Mouse (Mus musculus): ENCODE results near the gene Tns1.

Gene Tns1

GRCm38 (mm10) chr1:73958210-73958983, 165.9 kb downstream of the Tns1 start:
- peak; percentile 73 to 84 for DNase-seq (ENCODE audit: low spot score in 2 of 2)

- no peak for DNase-seq (ENCODE audit: low spot score in 2 of 2)
Observed at GRCm38 (mm10) chr1:73957428-73957827, 166.8 kb downstream of the Tns1 start.

DNA sequence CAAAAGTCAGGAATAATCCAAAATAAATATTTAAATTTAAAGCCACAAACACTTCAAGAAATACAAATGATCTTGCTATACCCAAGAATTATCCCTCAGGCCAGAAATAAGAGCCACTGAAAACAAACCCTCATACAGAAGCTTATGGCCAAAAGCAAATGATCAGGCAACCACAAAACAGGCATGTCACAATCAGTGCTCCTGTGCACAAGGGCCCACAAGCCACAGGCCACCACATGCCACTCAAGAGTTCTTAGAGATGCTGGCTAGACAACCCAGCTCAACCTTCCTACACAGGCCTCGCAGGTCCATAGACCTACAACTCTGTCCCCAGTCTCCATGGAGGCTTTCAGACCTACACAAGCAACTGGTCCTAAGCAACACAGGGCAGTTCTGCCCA, 167.9 kb downstream of the Tns1 start:
- no peak for DNase-seq (ENCODE audit: low spot score in 2 of 2)

DNA sequence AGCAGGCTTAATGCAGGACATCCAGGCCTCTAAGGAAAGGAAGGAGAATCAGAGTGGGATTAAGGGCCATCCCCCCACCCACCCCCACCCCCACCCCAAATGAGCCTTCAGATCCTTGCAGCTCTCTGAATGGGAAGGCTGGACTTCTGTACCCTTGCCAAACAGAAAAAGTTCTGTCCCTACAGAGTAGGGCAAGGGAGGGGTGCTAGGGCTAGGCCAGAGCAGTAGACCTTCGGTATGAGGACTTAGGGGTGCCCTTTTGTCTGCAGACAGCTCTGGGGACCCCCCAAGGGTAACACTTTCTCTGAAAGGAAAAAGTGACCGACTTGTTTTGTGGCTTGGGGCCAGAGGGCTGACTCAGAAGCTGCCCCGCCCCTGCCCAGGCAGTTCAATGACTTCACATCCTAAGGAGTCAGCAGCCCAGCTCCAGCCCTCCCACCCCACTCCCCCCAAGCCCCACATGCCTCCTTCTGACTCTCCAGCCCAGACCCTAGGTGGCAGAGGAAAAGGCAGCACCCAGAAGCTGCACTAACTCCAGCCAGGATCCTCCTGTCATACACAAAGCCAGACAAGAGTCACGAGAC, 168.9 kb downstream of the Tns1 start:
- DNase-seq (ENCODE audit: low spot score in 2 of 2): peak in 1 of 2 experiments; percentile 84

GRCm38 (mm10) chr1:73954614-73955013, 169.6 kb downstream of the Tns1 start:
- DNase-seq (ENCODE audit: low spot score in 2 of 2): peak in 1 of 2 experiments; percentile 63

DNA sequence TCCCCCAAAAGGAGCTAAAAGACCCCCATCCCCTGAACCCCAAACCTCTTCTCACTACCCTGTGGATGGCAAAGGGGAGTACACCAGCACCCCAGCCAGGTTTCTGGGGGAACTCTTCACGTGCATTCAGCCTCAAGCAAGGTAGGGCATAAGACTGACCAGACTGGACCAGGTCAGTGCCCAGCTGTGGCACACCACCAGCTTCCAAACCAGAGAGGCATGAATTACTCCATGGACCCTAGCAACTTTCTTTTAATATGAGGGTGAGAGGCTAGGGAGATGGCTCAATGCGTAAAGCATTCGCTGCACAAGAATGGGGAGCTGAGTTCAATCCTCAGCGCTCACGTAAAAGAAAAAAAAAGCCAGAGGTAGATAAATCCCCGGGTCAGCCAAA, 170.2 kb downstream of the Tns1 start:
- no peak for DNase-seq (ENCODE audit: low spot score in 2 of 2)

- no peak for DNase-seq (ENCODE audit: low spot score in 2 of 2)
Observed at GRCm38 (mm10) chr1:73953317-73954014, 170.8 kb downstream of the Tns1 start.

- DNase-seq (ENCODE audit: low spot score in 2 of 2): no peak
Observed at GRCm38 (mm10) chr1:73952598-73952997, 171.7 kb downstream of the Tns1 start.

- peak in 1 of 2 experiments; percentile 70 for DNase-seq (ENCODE audit: low spot score in 2 of 2)
Observed at GRCm38 (mm10) chr1:73951178-73951577, 173.1 kb downstream of the Tns1 start.

DNA sequence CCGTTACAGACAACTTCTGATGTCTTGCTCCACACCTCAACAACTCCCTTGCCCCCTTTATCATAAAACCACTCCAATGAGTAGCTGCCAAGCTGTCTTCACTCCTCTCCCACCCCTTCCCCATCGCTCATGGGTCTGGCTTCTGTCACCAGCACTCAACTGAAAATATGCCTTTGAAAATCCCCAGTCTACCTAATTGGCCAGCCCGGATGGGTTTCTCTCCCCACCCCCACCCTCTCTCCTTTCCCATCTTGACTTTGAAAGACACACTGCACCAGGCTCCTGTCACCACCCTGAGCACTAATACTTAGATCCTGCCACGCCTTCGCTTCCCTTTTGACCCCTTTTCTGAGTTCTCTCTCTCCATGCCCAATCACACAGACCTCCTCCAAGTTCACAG, 175.5 kb downstream of the Tns1 start:
- no peak for DNase-seq (ENCODE audit: low spot score in 2 of 2)

- no peak for DNase-seq (ENCODE audit: low spot score in 2 of 2)
Observed at GRCm38 (mm10) chr1:73947525-73948304, 176.5 kb downstream of the Tns1 start.

- DNase-seq (ENCODE audit: low spot score in 2 of 2): no peak
Observed at GRCm38 (mm10) chr1:73946701-73947100, 177.5 kb downstream of the Tns1 start.

DNA sequence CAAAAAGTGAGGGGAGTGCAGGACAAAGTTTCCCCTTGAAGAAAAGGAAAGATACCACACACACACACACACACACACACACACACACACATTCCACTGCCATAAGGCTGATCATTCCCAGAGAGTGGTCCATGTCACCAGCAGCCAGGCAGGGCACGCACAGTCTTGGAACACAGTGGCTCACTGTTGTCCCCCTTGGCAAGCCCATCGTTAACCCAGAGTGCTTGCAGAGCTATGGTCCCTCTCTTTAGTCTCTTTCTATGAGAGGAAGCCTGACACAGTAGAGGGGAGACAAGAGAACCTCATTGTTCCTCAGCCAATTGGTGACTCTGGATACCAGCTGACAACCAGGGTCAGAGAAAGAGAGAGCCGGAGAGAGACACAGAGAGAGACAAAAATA, 179.9 kb downstream of the Tns1 start:
- no peak for DNase-seq (ENCODE audit: low spot score in 2 of 2)

- peak; percentile 85 to 87 for DNase-seq (ENCODE audit: low spot score in 2 of 2)
Observed at GRCm38 (mm10) chr1:73943667-73944289, 180.5 kb downstream of the Tns1 start.

GRCm38 (mm10) chr1:73943255-73943654, 181.0 kb downstream of the Tns1 start:
- DNase-seq (ENCODE audit: low spot score in 2 of 2): no peak

- peak; percentile 86 to 90 for DNase-seq (ENCODE audit: low spot score in 2 of 2)
Observed at GRCm38 (mm10) chr1:73942243-73942642, 182.0 kb downstream of the Tns1 start.

DNA sequence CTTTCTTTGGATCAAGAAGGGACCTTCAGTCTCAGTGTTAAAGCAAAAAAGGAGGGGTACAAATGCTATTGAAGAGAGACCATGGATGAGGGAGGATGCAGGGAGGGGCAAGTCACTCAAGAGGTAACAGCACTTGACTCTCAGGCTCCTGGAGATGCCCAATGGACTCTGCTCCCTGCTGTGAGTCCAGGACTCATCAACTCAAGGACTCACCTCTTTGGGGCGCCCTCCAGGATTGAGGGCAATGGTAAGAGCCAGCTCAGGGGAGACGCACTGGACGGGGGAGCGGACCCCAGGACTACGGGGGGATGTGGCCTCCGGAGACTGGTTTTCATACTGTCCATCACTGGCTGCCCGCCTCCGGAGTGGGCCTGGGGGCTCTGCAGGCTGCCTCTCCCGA, 182.6 kb downstream of the Tns1 start:
- DNase-seq (ENCODE audit: low spot score in 2 of 2): no peak

GRCm38 (mm10) chr1:73940491-73941204, 183.6 kb downstream of the Tns1 start:
- DNase-seq (ENCODE audit: low spot score in 2 of 2): no peak

DNA sequence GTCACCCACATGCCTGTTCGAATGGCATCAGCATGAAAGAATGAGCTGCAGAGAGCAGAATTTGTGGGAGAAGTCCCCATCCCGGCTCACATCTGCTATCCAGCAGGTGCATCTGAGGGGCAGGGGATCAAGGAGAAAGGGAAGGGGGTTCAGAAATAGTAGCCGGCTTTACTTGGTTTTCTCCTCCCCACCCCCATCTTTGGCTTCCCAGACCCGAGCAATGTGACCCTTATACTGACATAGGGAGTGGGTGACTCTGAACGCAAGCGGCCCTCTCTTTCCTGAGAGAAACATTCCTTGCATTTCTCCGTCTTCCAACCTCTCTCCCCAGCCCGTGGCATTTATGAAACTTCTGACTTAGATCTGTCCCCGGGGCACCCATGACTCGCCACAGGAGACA, 185.7 kb downstream of the Tns1 start:
- DNase-seq (ENCODE audit: low spot score in 2 of 2): no peak

- DNase-seq (ENCODE audit: low spot score in 2 of 2): no peak
Observed at GRCm38 (mm10) chr1:73937805-73938204, 186.4 kb downstream of the Tns1 start.

- no peak for DNase-seq (ENCODE audit: low spot score in 2 of 2)
Observed at GRCm38 (mm10) chr1:73936537-73936936, 187.7 kb downstream of the Tns1 start.

All from heart, adult 9 months (tissue).